ENCODE assay signal across 8 mouse cellular contexts in genomic region chr19:4615151-4616093, GRCm38 (mm10). TPM values are rescaled to one million over a fixed set of nuclear protein-coding genes. Genes with fewer than 3 reads are reported as not detected.
A peak's percentile ranks its signal among the peaks of the same experiment; 100 is the strongest.
DNase-seq lines count a peak whose midpoint lies in the region; ATAC-seq and TF ChIP-seq lines count a peak whose summit lies in the region.

Gene Lrfn4 (minus strand): TSS chr19:4615667.

- no peak for TF ChIP-seq CTCF in ES-Bruce4 (IDR thresholded peaks at IDR 0.05; ENCODE audit: low read depth, low read length)
- no peak for TF ChIP-seq CTCF in thymus, adult 2 months (IDR thresholded peaks at IDR 0.05; ENCODE audit: borderline replicate concordance, control insufficient read depth, extremely low read depth, insufficient read depth, low read length, poor library complexity)

- no peak within 1 kb of the TSS for H3K27ac ChIP-seq in ES-Bruce4 (ENCODE audit: insufficient read depth, low read length)
- H3K27ac ChIP-seq in forebrain, embryonic 14.5 days (ENCODE audit: low read depth, low read length): peak within 1 kb of the TSS; percentile 90
- no peak within 1 kb of the TSS for H3K27ac ChIP-seq in liver, embryonic 15.5 days (replicated peaks)
- peak within 1 kb of the TSS; percentile 92 for H3K27ac ChIP-seq in neural tube, embryonic 14.5 days (ENCODE audit: low read depth, low read length)
- H3K27ac ChIP-seq in thymus, adult 2 months (ENCODE audit: control insufficient read depth, insufficient read depth, low read length): no peak within 1 kb of the TSS

- H3K27me3 ChIP-seq in ES-Bruce4 (ENCODE audit: control insufficient read depth, insufficient read depth, low read length, poor library complexity, severe bottlenecking): no peaks in the 10 kb centered on the region
- no peaks in the 10 kb centered on the region for H3K27me3 ChIP-seq in forebrain, embryonic 14.5 days (replicated peaks; ENCODE audit: control insufficient read depth, insufficient read depth, low read length)
- peaks cover 44% of the 10 kb centered on the region for H3K27me3 ChIP-seq in liver, embryonic 15.5 days
- no peaks in the 10 kb centered on the region for H3K27me3 ChIP-seq in neural tube, embryonic 14.5 days (ENCODE audit: control insufficient read depth, insufficient read depth, low read length)
- H3K27me3 ChIP-seq in thymus, adult 2 months (ENCODE audit: control insufficient read depth, insufficient read depth, low read length): no peaks in the 10 kb centered on the region

- peak within 1 kb of the TSS; percentile 73 for H3K4me3 ChIP-seq in ES-Bruce4 (ENCODE audit: low read depth, low read length)
- H3K4me3 ChIP-seq in forebrain, embryonic 14.5 days (ENCODE audit: low read depth, low read length): peak within 1 kb of the TSS; percentile 86
- H3K4me3 ChIP-seq in liver, embryonic 15.5 days (replicated peaks): peak within 1 kb of the TSS; percentile 62
- peak within 1 kb of the TSS; percentile 91 for H3K4me3 ChIP-seq in neural tube, embryonic 14.5 days (ENCODE audit: low read depth, low read length)
- peak within 1 kb of the TSS; percentile 51 for H3K4me3 ChIP-seq in thymus, adult 2 months (ENCODE audit: control insufficient read depth, insufficient read depth, low read length)

- WGBS in forebrain, embryonic 14.5 days: under 1% methylated on average over 66 of the region's 87 CpGs
- under 1% methylated on average over 87 of the region's 87 CpGs for WGBS in liver, embryonic 15.5 days (ENCODE audit: insufficient replicate concordance)
- under 1% methylated on average over 75 of the region's 87 CpGs for WGBS in neural tube, embryonic 14.5 days
- WGBS in thymus, adult 2 months: under 1% methylated on average over 83 of the region's 87 CpGs

- peak; percentile 84 for DNase-seq in cerebellum, adult 11 months
- peak; percentile 96 for DNase-seq in forebrain, embryonic 14.5 days (ENCODE audit: low spot score)
- DNase-seq in heart, postnatal 10 days: peak; percentile 88 to 90
- peak; percentile 91 to 95 for DNase-seq in kidney, postnatal 4 days
- peak; percentile 40 for DNase-seq in thymus, adult 2 months

- peak within 1 kb of the TSS; percentile 86 for H3K9ac ChIP-seq in ES-Bruce4 (ENCODE audit: low read depth, poor library complexity, severe bottlenecking)
- H3K9ac ChIP-seq in forebrain, embryonic 14.5 days (ENCODE audit: low read length): peak within 1 kb of the TSS; percentile 99
- H3K9ac ChIP-seq in liver, embryonic 15.5 days: peak within 1 kb of the TSS; percentile 55
- H3K9ac ChIP-seq in neural tube, embryonic 14.5 days (replicated peaks; ENCODE audit: low read depth, low read length): peak within 1 kb of the TSS; percentile 95

- H3K4me2 ChIP-seq in forebrain, embryonic 14.5 days (ENCODE audit: low read length): peak within 1 kb of the TSS; percentile 82
- peak within 1 kb of the TSS; percentile 92 for H3K4me2 ChIP-seq in liver, embryonic 15.5 days
- peak within 1 kb of the TSS; percentile 74 for H3K4me2 ChIP-seq in neural tube, embryonic 14.5 days (ENCODE audit: low read depth, low read length)

- ATAC-seq in forebrain, embryonic 14.5 days: peak; percentile 95
- peak; percentile 82 for ATAC-seq in liver, embryonic 15.5 days (ENCODE audit: insufficient read depth)
- peak; percentile 95 for ATAC-seq in neural tube, embryonic 14.5 days (ENCODE audit: low read depth)

- no peaks in the 10 kb centered on the region for H3K36me3 ChIP-seq in ES-Bruce4 (ENCODE audit: control insufficient read depth, insufficient read depth, low read length, poor library complexity, severe bottlenecking)
- H3K36me3 ChIP-seq in forebrain, embryonic 14.5 days (ENCODE audit: control insufficient read depth, insufficient read depth, low read length): peaks cover 34% of the 10 kb centered on the region
- H3K36me3 ChIP-seq in liver, embryonic 15.5 days (replicated peaks): peaks cover 23% of the 10 kb centered on the region
- peaks cover 28% of the 10 kb centered on the region for H3K36me3 ChIP-seq in neural tube, embryonic 14.5 days (ENCODE audit: control insufficient read depth, insufficient read depth, low read length)
- H3K36me3 ChIP-seq in thymus, adult 2 months (ENCODE audit: control insufficient read depth, insufficient read depth, low read length): no peaks in the 10 kb centered on the region

- TF ChIP-seq EP300 in ES-Bruce4 (IDR thresholded peaks at IDR 0.05; ENCODE audit: insufficient read depth, low read depth, low read length): 0 out of 2 replicates have a peak, but pooled peaks have one; percentile 13

- H3K4me1 ChIP-seq in ES-Bruce4 (ENCODE audit: control insufficient read depth, insufficient read depth, low read length): no peaks in the 10 kb centered on the region
- peaks cover 10% of the 10 kb centered on the region for H3K4me1 ChIP-seq in forebrain, embryonic 14.5 days (ENCODE audit: control insufficient read depth, insufficient read depth, low read length)
- H3K4me1 ChIP-seq in liver, embryonic 15.5 days (replicated peaks): peaks cover 33% of the 10 kb centered on the region
- peaks cover 24% of the 10 kb centered on the region for H3K4me1 ChIP-seq in neural tube, embryonic 14.5 days (ENCODE audit: control insufficient read depth, insufficient read depth, low read length)
- peaks cover 9% of the 10 kb centered on the region for H3K4me1 ChIP-seq in thymus, adult 2 months (replicated peaks; ENCODE audit: control insufficient read depth, insufficient read depth, low read length)

- TF ChIP-seq POLR2A in ES-Bruce4 (IDR thresholded peaks at IDR 0.05; ENCODE audit: insufficient read depth, low read length): peak; percentile 50
- TF ChIP-seq POLR2A in thymus, adult 2 months (IDR thresholded peaks at IDR 0.05; ENCODE audit: control insufficient read depth, extremely low read depth, insufficient read depth, low read length, poor library complexity): 0 out of 2 replicates have a peak, but pooled peaks have one; percentile 35

- no peaks in the 10 kb centered on the region for H3K9me3 ChIP-seq in ES-Bruce4 (replicated peaks; ENCODE audit: control insufficient read depth, insufficient read depth, low read length, poor library complexity, severe bottlenecking)
- no peaks in the 10 kb centered on the region for H3K9me3 ChIP-seq in forebrain, embryonic 14.5 days (replicated peaks; ENCODE audit: control insufficient read depth, low read length)
- H3K9me3 ChIP-seq in liver, embryonic 15.5 days (replicated peaks): no peaks in the 10 kb centered on the region
- H3K9me3 ChIP-seq in neural tube, embryonic 14.5 days (ENCODE audit: control insufficient read depth, low read length): no peaks in the 10 kb centered on the region

- intact Hi-C loops in heart, postnatal 10 days (cut with DNase I): no loop called here

RNA-seq across cellular contexts. Expression of gene Lrfn4, which starts in this region (rescaled TPM):
- polyA plus RNA-seq in ES-Bruce4 (2011; ENCODE audit: insufficient read depth, insufficient read length, low read depth, missing spikeins): 13.5 and 15.3 TPM in 2 replicates
- polyA plus RNA-seq in forebrain, embryonic 14.5 days (2014; fragmentation: Nextera tagmentation; extraction: Ambion mirVana): 12.2 and 12.6 TPM in 2 replicates
- total RNA-seq in heart, postnatal 10 days (2021): 10 to 100 TPM; 12.6 to 16.0 TPM
- 0.43 and 0.46 TPM in 2 replicates for polyA plus RNA-seq in liver, embryonic 15.5 days (2015; fragmentation: Nextera tagmentation; extraction: Ambion mirVana)
- polyA plus RNA-seq in neural tube, embryonic 14.5 days (2014; fragmentation: Nextera tagmentation; extraction: Ambion mirVana): 14.3 and 16.9 TPM in 2 replicates
- 17.3 and 18.1 TPM in 2 replicates for polyA plus RNA-seq in thymus, adult 2 months (2012; rRNA removed)

Comparison
In these comparisons a context has a peak if more than half of its experiments do, and no peak if none do; other contexts are left out.
1. Peak in ATAC-seq, H3K4me3 ChIP-seq, H3K9ac ChIP-seq and H3K4me2 ChIP-seq in liver, embryonic 15.5 days; RNA of the gene not detected or under 1 TPM.
2. H3K27ac ChIP-seq: peak in forebrain, embryonic 14.5 days (single experiment) and neural tube, embryonic 14.5 days (single experiment); none in ES-Bruce4 (single experiment), liver, embryonic 15.5 days (single experiment) and thymus, adult 2 months (single experiment).
3. DNase-seq: peak in every context shown above with its lines; median percentile 96 in forebrain, embryonic 14.5 days; 93 in kidney, postnatal 4 days; 89 in heart, postnatal 10 days; 84 in cerebellum, adult 11 months; 40 in thymus, adult 2 months.
4. Peak in every context shown above with its lines, with median percentiles within 50 percentile points of each other: H3K4me3 ChIP-seq, H3K9ac ChIP-seq, ATAC-seq and H3K4me2 ChIP-seq.